Mouse (Mus musculus) cortical plate, adult 2 months (tissue): ENCODE measurements around the gene Fat1.

Experiments used
- CTCF ChIP-seq: fragments of 200-500 bp; IDR thresholded peaks from 2 replicates; pipeline ENCODE4 v1.5.1; 2011; ENCODE audit warnings: mild to moderate bottlenecking, control low read depth, low read length; ENCODE audit not compliant: insufficient read depth; ENCODE audit errors: extremely low read depth
- POLR2A ChIP-seq: fragments of 200-500 bp; IDR thresholded peaks from 2 replicates; pipeline ENCODE4 v1.6.1; 2011; ENCODE audit warnings: mild to moderate bottlenecking, low read length, control low read depth; ENCODE audit not compliant: insufficient read depth; ENCODE audit errors: extremely low read depth

- TF ChIP-seq POLR2A (no peak), CTCF (0 out of 2 replicates have a peak, but pooled peaks have one; percentile 6)
Observed at GRCm38 (mm10) chr8:44998681-44999277, 63.5 kb downstream of the Fat1 start.
